Mouse (Mus musculus) midbrain, embryonic 11.5 days (tissue): ENCODE data around the gene Atg101. TPM values are rescaled to one million over a fixed set of nuclear protein-coding genes. Genes with fewer than 3 reads are reported as not detected.

Experiments used
- ATAC-seq: fragments of 200-750 bp; cut with Nextera tagmentation; 2 replicates; pipeline ENCODE4 v1.8.0; 2017; ENCODE audit warnings: moderate TSS enrichment, moderate library complexity; ENCODE audit not compliant: low FRiP score
- DNase-seq: peaks from one replicate; pipeline ENCODE4 v3.0.0; 2015; ENCODE audit warnings: low spot score; ENCODE audit errors: missing footprints
- H3K27ac ChIP-seq: fragments of 300-500 bp; sonication (generic); 2 replicates; pipeline ENCODE4 v1.5.1; 2014; ENCODE audit warnings: low read depth, low read length
- H3K27me3 ChIP-seq: fragments of 300-500 bp; sonication (generic); 2 replicates; pipeline ENCODE4 v1.6.1; 2014; ENCODE audit warnings: mild to moderate bottlenecking, low read length, moderate library complexity, mixed read lengths; ENCODE audit not compliant: control insufficient read depth, insufficient read depth
- H3K36me3 ChIP-seq: fragments of 300-500 bp; sonication (generic); 2 replicates; pipeline ENCODE4 v1.6.1; 2014; ENCODE audit warnings: mild to moderate bottlenecking, low read length, moderate library complexity, mixed read lengths; ENCODE audit not compliant: control insufficient read depth, insufficient read depth
- H3K4me1 ChIP-seq: fragments of 300-500 bp; sonication (generic); 2 replicates; pipeline ENCODE4 v1.6.1; 2014; ENCODE audit warnings: low read length; ENCODE audit not compliant: control insufficient read depth, insufficient read depth
- H3K4me2 ChIP-seq: fragments of 300-500 bp; sonication (generic); 2 replicates; pipeline ENCODE4 v1.6.1; 2014; ENCODE audit warnings: mild to moderate bottlenecking, moderate library complexity
- H3K4me3 ChIP-seq: fragments of 300-500 bp; sonication (generic); 2 replicates; pipeline ENCODE4 v1.5.1; 2014; ENCODE audit warnings: low read depth, low read length
- H3K9ac ChIP-seq: fragments of 300-500 bp; sonication (generic); 2 replicates; pipeline ENCODE4 v1.6.1; 2014; ENCODE audit warnings: low read length
- H3K9me3 ChIP-seq: fragments of 300-500 bp; sonication (generic); 2 replicates; pipeline ENCODE4 v1.6.1; 2016; ENCODE audit warnings: low read length; ENCODE audit not compliant: control insufficient read depth
- WGBS: fragments of 180-500 bp; shearing (Covaris S2); extraction: QIAGEN DNeasy Blood & Tissue Kit; methylation state at CpG from one replicate; pipeline ENCODE4 v1.1.7; 2014; 5-methylcytosine and 5-hydroxymethylcytosine counted together
- polyA plus RNA-seq: library from polyadenylated mRNA; unstranded; fragments of >200 nt; fragmentation: Nextera tagmentation; extraction: Ambion mirVana; gene quantifications from 2 replicates; pipeline ENCODE4 v1.2.1, GENCODE M21; 2014

Gene Atg101
- polyA plus RNA-seq, 1 experiment from 2014 or later, result 67.4 TPM

GRCm38 (mm10) chr15:101251930-101252329 lies 32.1 kb upstream of the Atg101 start:
- Histone ChIP-seq H3K4me2 (no peak overlapping the region), H3K4me3 (no peak overlapping the region), H3K36me3 (no peaks in the 10 kb centered on the region), H3K9ac (no peak overlapping the region), H3K27ac (no peak overlapping the region), H3K9me3 (no peaks in the 10 kb centered on the region), H3K27me3 (no peaks in the 10 kb centered on the region; the same call in 1 of the 2 replicates), H3K4me1 (0 out of 2 replicates have a peak, but pooled peaks cover 3% of the 10 kb centered on the region)
- WGBS, result 88% methylated on average over 5 of the region's 5 CpGs
- ATAC-seq (no peak), DNase-seq (no peak)

- no peak overlapping the region for H3K27ac ChIP-seq
- H3K36me3 ChIP-seq, result no peaks in the 10 kb centered on the region
- ATAC-seq, result no peak
- H3K4me2 ChIP-seq, result no peak overlapping the region
- H3K4me1 ChIP-seq, result 0 out of 2 replicates have a peak, but pooled peaks cover 3% of the 10 kb centered on the region
- WGBS, result 86% methylated on average over 6 of the region's 6 CpGs
- H3K9me3 ChIP-seq, result no peaks in the 10 kb centered on the region
- no peaks in the 10 kb centered on the region; the same call in 1 of the 2 replicates for H3K27me3 ChIP-seq
- no peak overlapping the region for H3K9ac ChIP-seq
- no peak overlapping the region for H3K4me3 ChIP-seq
- DNase-seq, result no peak
These were observed 31.5 kb upstream of the Atg101 start for GRCm38 (mm10) chr15:101252614-101253013.

- Histone ChIP-seq H3K4me3 (peak overlapping the region; percentile 54), H3K9ac (peak overlapping the region; percentile 73), H3K27ac (no peak overlapping the region), H3K9me3 (no peaks in the 10 kb centered on the region), H3K36me3 (no peaks in the 10 kb centered on the region), H3K4me1 (0 out of 2 replicates have a peak, but pooled peaks cover 3% of the 10 kb centered on the region), H3K27me3 (no peaks in the 10 kb centered on the region; the same call in 1 of the 2 replicates), H3K4me2 (peak overlapping the region; percentile 81)
- ATAC-seq (peak; percentile 29), DNase-seq (no peak)
- WGBS, result 41% methylated on average over 3 of the region's 3 CpGs
These were observed 30.5 kb upstream of the Atg101 start for GRCm38 (mm10) chr15:101253563-101253885.

DNA sequence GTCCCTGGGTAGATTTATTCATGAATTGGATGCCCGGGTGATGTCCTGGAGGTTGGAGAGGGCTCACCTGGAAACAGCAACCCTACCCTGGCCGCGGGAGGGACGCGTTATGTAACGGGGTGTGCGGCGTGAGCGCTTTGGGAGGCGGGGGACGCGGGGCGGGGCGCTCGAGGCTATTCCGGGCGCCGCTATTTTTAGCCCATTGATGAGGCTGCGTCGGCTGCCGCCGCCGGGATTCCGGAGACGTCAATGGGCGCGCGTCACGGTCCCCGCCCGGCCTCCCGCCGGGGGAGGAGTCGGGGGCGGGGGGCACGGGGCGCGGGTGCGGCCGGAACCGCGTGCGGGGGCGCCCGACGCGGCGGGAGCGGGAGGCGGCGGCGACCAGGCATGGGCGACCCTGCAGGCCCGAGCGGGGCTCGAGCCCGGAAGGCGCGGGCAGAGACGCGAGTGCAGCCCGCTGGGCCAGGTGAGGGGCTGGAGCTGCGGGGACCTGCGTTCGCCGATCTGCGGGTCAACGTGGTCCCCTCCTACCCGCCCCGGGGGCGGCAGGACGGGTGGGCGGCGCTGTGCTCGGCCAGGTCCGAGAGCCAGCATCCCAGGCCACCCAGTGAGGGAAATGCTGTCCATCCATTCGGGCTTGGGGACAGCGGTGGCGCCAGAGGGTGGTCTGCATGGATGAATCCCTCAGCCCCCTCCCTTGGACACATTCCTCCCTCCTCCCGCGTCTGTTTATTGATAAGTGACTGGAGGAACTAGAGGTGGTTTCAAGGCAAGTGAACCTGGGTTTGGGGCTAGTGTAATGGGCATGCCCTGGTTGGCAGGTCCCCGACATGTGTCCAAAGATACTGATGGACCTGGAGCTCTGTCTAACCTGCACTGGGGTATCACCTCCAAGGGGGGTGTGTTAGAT lies 29.9 kb upstream of the Atg101 start, which contains the start of gene Nr4a1:
Nr4a1 (plus strand) TSS at position 384 of the 910 bp plus-strand sequence.
- Histone ChIP-seq H3K27me3 (no peaks in the 10 kb centered on the region; the same call in 1 of the 2 replicates), H3K36me3 (no peaks in the 10 kb centered on the region), H3K9ac (peak within 1 kb of the TSS; percentile 73), H3K4me1 (0 out of 2 replicates have a peak, but pooled peaks cover 3% of the 10 kb centered on the region), H3K4me3 (peak within 1 kb of the TSS; percentile 54), H3K9me3 (no peaks in the 10 kb centered on the region), H3K27ac (no peak within 1 kb of the TSS), H3K4me2 (peak within 1 kb of the TSS; percentile 81)
- peak; percentile 93 for DNase-seq
- ATAC-seq, result peak; percentile 72
- 2% methylated on average over 74 of the region's 82 CpGs for WGBS

DNA sequence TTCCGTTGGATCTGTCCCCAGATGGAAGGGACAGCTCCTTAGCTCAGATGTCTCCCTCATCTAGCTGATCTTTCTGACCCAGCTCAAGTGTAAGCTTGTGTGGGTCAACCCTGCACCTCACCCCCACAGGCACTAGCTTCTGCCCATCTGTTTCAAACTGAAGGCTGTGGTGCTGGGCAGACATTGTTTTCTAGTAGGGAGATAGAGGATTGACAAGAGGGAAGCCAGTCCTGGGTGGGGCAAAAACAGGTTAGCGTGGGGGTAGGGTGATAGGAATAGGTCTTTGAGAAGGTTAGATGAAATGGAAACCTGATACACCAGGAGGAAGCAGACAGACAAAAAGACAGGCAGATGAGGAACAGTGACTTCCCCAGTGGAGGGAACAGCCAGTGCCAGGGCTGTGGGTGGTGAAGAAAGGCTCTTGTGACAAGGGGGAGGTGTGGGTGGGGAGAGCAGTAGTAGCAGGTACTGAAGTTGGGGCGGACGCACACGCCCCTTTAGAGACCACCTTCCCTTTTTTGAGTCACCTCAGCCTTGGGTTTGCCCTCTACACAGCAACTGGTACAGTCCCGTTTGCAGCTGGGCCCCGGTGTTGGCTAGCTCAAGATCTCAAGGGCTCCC lies 28.1 kb upstream of the Atg101 start:
- Histone ChIP-seq H3K4me2 (no peak overlapping the region), H3K27ac (no peak overlapping the region), H3K36me3 (no peaks in the 10 kb centered on the region; the same call in 1 of the 2 replicates), H3K9me3 (no peaks in the 10 kb centered on the region), H3K4me3 (no peak overlapping the region), H3K27me3 (no peaks in the 10 kb centered on the region; the same call in 1 of the 2 replicates), H3K4me1 (0 out of 2 replicates have a peak, but pooled peaks cover 3% of the 10 kb centered on the region), H3K9ac (no peak overlapping the region)
- no peak for ATAC-seq
- 84% methylated on average over 7 of the region's 7 CpGs for WGBS
- no peak for DNase-seq

DNA sequence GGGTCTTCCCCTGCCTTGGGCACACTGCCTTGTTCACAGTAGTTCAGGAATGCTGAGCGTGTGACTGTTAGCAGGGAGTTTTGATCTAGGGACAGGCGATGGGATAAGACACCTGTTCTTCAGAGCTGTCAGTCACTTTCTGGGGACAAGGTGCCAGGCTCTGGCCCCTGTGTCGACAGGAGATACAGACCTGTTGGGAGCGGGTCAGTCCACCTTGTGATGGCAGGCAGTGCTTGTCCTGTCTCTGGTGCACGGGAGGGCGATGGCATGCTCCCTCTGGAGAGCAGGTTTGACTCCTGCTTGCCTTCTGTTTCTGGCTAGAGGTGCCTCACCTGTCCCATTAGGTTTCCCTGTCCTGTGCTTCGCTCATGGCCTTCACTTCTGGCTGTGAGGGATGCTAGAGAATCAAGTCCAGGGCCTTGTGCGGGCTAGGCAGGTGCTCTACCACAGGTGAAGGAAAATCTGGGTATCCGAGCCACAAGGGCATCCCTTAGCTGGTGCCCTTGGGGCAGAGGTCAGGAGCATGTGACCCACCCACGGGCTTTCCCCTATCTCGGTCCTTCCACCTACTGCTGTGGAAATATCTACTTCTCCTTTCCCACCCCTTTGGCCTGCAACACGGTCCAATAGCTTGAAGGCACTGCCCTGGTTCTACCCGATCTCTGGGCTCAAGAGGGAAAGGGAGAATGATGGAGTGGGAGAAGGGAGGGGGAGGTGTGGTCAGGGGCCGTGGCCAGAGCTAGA lies 27.4 kb upstream of the Atg101 start:
- Histone ChIP-seq H3K4me1 (0 out of 2 replicates have a peak, but pooled peaks cover 3% of the 10 kb centered on the region), H3K4me2 (no peak overlapping the region), H3K27ac (no peak overlapping the region), H3K9me3 (no peaks in the 10 kb centered on the region), H3K36me3 (no peaks in the 10 kb centered on the region; the same call in 1 of the 2 replicates), H3K9ac (no peak overlapping the region), H3K4me3 (no peak overlapping the region), H3K27me3 (no peaks in the 10 kb centered on the region)
- DNase-seq, result no peak
- ATAC-seq, result no peak
- 83% methylated on average over 14 of the region's 14 CpGs for WGBS

GRCm38 (mm10) chr15:101258420-101258819 lies 25.7 kb upstream of the Atg101 start:
- WGBS, result 88% methylated on average over 11 of the region's 11 CpGs
- DNase-seq (no peak), ATAC-seq (no peak)
- 0 out of 2 replicates have a peak, but pooled peaks cover 3% of the 10 kb centered on the region for H3K4me1 ChIP-seq
- H3K4me2 ChIP-seq, result no peak overlapping the region
- H3K27ac ChIP-seq, result no peak overlapping the region
- no peaks in the 10 kb centered on the region; the same call in 1 of the 2 replicates for H3K36me3 ChIP-seq
- H3K9me3 ChIP-seq, result no peaks in the 10 kb centered on the region
- no peak overlapping the region for H3K4me3 ChIP-seq
- H3K27me3 ChIP-seq, result no peaks in the 10 kb centered on the region
- no peak overlapping the region for H3K9ac ChIP-seq

DNA sequence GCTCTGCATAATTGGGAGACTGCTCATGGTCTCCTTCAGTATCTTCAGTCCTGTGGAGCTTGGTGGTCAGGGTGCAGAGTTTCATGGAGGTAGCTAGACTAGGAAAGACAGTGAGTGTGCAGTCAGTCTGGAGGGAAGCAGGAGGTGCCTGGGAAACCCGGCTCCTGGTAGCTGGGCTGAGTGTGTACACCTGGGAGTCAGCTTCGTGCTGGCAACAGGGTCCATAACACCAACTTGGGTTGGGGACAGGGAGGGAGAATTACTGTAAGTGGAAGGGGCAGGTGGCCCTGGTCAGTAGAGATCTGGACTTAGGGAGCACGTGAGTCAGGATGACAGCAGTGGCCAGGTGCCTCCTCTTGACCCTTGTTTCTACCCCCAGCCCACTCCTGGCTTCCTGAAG lies 24.1 kb upstream of the Atg101 start:
- no peak for ATAC-seq
- no peaks in the 10 kb centered on the region for H3K9me3 ChIP-seq
- H3K36me3 ChIP-seq, result no peaks in the 10 kb centered on the region; the same call in 1 of the 2 replicates
- no peak overlapping the region for H3K4me3 ChIP-seq
- 91% methylated on average over 3 of the region's 3 CpGs for WGBS
- H3K27me3 ChIP-seq, result no peaks in the 10 kb centered on the region
- no peak overlapping the region for H3K4me2 ChIP-seq
- DNase-seq, result no peak
- H3K27ac ChIP-seq, result no peak overlapping the region
- H3K9ac ChIP-seq, result no peak overlapping the region
- H3K4me1 ChIP-seq, result no peaks in the 10 kb centered on the region
